Mouse (Mus musculus) G1E (cell line): Measurements from ENCODE around the gene St7. TPM values are rescaled to one million over a fixed set of nuclear protein-coding genes. Genes with fewer than 3 reads are reported as not detected.

Experiments used
- ATAC-seq: 2 replicates; pipeline ENCODE4 v1.8.0; 2016; ENCODE audit warnings: mild to moderate bottlenecking; ENCODE audit not compliant: insufficient number of reproducible peaks, poor library complexity, low FRiP score, severe bottlenecking; ENCODE audit errors: extremely low read depth
- DNase-seq: peaks from one replicate; pipeline ENCODE4 v3.0.0; 2012; ENCODE audit warnings: low spot score
- H3K27me3 ChIP-seq: 2 replicates; pipeline ENCODE4 v1.6.1; 2012; ENCODE audit warnings: mild to moderate bottlenecking, low read length, inconsistent platforms; ENCODE audit not compliant: insufficient read depth
- H3K36me3 ChIP-seq: replicated peaks from 2 replicates; pipeline ENCODE3; 2012; ENCODE audit warnings: mild to moderate bottlenecking, inconsistent platforms
- H3K4me1 ChIP-seq: 2 replicates; pipeline ENCODE4 v1.6.1; 2012; ENCODE audit warnings: low read depth, low read length, inconsistent platforms, mixed read lengths; ENCODE audit not compliant: insufficient read depth
- H3K4me3 ChIP-seq: 2 replicates; pipeline ENCODE4 v1.5.1; 2012; ENCODE audit warnings: low read depth, mild to moderate bottlenecking, inconsistent platforms, low read length, moderate library complexity, mixed read lengths
- H3K9me3 ChIP-seq: replicated peaks from 2 replicates; pipeline ENCODE4 v1.6.1; 2012; ENCODE audit warnings: inconsistent platforms
- CTCF ChIP-seq: IDR thresholded peaks from 2 replicates; pipeline ENCODE4 v1.5.1; 2012; ENCODE audit warnings: low read depth, low read length, inconsistent platforms, mixed read lengths
- GATA1 ChIP-seq: IDR thresholded peaks from 2 replicates; pipeline ENCODE4 v1.6.1; 2012; ENCODE audit warnings: borderline replicate concordance, low read length, inconsistent platforms, mixed read lengths
- GATA2 ChIP-seq: IDR thresholded peaks from 2 replicates; pipeline ENCODE4 v1.6.1; 2012; ENCODE audit warnings: low read depth, low read length, inconsistent platforms, borderline replicate concordance
- POLR2AphosphoS5 ChIP-seq: IDR thresholded peaks from 2 replicates; pipeline ENCODE4 v1.6.1; 2012; ENCODE audit warnings: low read depth, low read length, inconsistent platforms; ENCODE audit not compliant: insufficient replicate concordance
- TAL1 ChIP-seq: conservative IDR thresholded peaks from 2 replicates; pipeline ENCODE4 v1.6.1; 2012; ENCODE audit warnings: low read depth, low read length, inconsistent platforms, mixed read lengths
- polyA plus RNA-seq: library from polyadenylated mRNA; stranded (reverse); fragments of >175 nt; gene quantifications from 2 replicates; pipeline ENCODE4 v1.2.3, GENCODE M21; 2012
- total RNA-seq, 2 experiments: library from RNA; stranded (forward) in 1 of 2; stranded (reverse) in 1 of 2; fragments of 200-1000 nt in 1 of 2; fragments of >200 nt in 1 of 2; fragmentation: Nextera tagmentation in 1 of 2; gene quantifications; 2 replicates each; pipeline ENCODE4 v1.2.3; 2014 to 2017

Gene St7
- total and polyA plus RNA-seq, 3 experiments: 4.7 to 155 (median 84.7) TPM

- no peak for TF ChIP-seq POLR2AphosphoS5
- peak; percentile 68 for TF ChIP-seq TAL1
- TF ChIP-seq GATA1: no peak
- Histone ChIP-seq H3K27me3 (no peaks in the 10 kb centered on the region), H3K4me3 (no peak overlapping the region), H3K4me1 (peaks cover 45% of the 10 kb centered on the region), H3K36me3 (peaks cover 82% of the 10 kb centered on the region), H3K9me3 (no peaks in the 10 kb centered on the region)
- DNase-seq (no peak), ATAC-seq (peak; percentile 81)
Observed at GRCm38 (mm10) chr6:17824735-17825134, 132.0 kb downstream of the St7 start.

GRCm38 (mm10) chr6:17828382-17828781 lies 135.6 kb downstream of the St7 start:
- Histone ChIP-seq H3K4me1 (peaks cover 33% of the 10 kb centered on the region), H3K27me3 (no peaks in the 10 kb centered on the region), H3K9me3 (no peaks in the 10 kb centered on the region), H3K36me3 (peaks cover 78% of the 10 kb centered on the region), H3K4me3 (no peak overlapping the region)
- TF ChIP-seq GATA1: no peak
- ATAC-seq (no peak), DNase-seq (no peak)

- DNase-seq (no peak), ATAC-seq (no peak)
- Histone ChIP-seq H3K9me3 (no peaks in the 10 kb centered on the region), H3K27me3 (no peaks in the 10 kb centered on the region), H3K4me1 (peaks cover 23% of the 10 kb centered on the region), H3K36me3 (peaks cover 72% of the 10 kb centered on the region), H3K4me3 (no peak overlapping the region)
- TF ChIP-seq GATA1 (no peak), CTCF (no peak), TAL1 (no peak), POLR2AphosphoS5 (no peak), GATA2 (no peak)
Observed at GRCm38 (mm10) chr6:17829981-17830380, 137.2 kb downstream of the St7 start.

- Histone ChIP-seq H3K4me1 (peaks cover 18% of the 10 kb centered on the region), H3K27me3 (no peaks in the 10 kb centered on the region), H3K9me3 (no peaks in the 10 kb centered on the region), H3K4me3 (no peak overlapping the region), H3K36me3 (peaks cover 60% of the 10 kb centered on the region)
- DNase-seq (no peak), ATAC-seq (no peak)
- TF ChIP-seq POLR2AphosphoS5: no peak
- no peak for TF ChIP-seq GATA1
- TF ChIP-seq TAL1: no peak
- 0 out of 2 replicates have a peak, but pooled peaks have one; percentile 19 for TF ChIP-seq CTCF
- no peak for TF ChIP-seq GATA2
Observed at GRCm38 (mm10) chr6:17834493-17834892, 141.8 kb downstream of the St7 start.

GRCm38 (mm10) chr6:17835693-17836092 lies 143.0 kb downstream of the St7 start:
- ATAC-seq (no peak), DNase-seq (no peak)
- peaks cover 58% of the 10 kb centered on the region for H3K36me3 ChIP-seq
- TF ChIP-seq CTCF: no peak
- TF ChIP-seq GATA1: no peak
- no peak for TF ChIP-seq TAL1
- no peak for TF ChIP-seq GATA2
- no peak for TF ChIP-seq POLR2AphosphoS5
- no peaks in the 10 kb centered on the region for H3K27me3 ChIP-seq
- H3K4me1 ChIP-seq: peaks cover 18% of the 10 kb centered on the region
- no peaks in the 10 kb centered on the region for H3K9me3 ChIP-seq
- no peak overlapping the region for H3K4me3 ChIP-seq

- peaks cover 18% of the 10 kb centered on the region for H3K4me1 ChIP-seq
- ATAC-seq (peak; percentile 54; the same call in 1 of the 2 replicates), DNase-seq (peak; percentile 12)
- no peak overlapping the region for H3K4me3 ChIP-seq
- no peaks in the 10 kb centered on the region for H3K27me3 ChIP-seq
- H3K9me3 ChIP-seq: no peaks in the 10 kb centered on the region
- TF ChIP-seq GATA1: no peak
- no peak for TF ChIP-seq TAL1
- TF ChIP-seq GATA2: no peak
- TF ChIP-seq CTCF: no peak
- no peak for TF ChIP-seq POLR2AphosphoS5
- H3K36me3 ChIP-seq: peaks cover 58% of the 10 kb centered on the region
Observed at GRCm38 (mm10) chr6:17837676-17838075, 144.9 kb downstream of the St7 start.

- H3K9me3 ChIP-seq: no peaks in the 10 kb centered on the region
- TF ChIP-seq GATA1: no peak
- no peak for TF ChIP-seq TAL1
- TF ChIP-seq GATA2: no peak
- TF ChIP-seq POLR2AphosphoS5: no peak
- TF ChIP-seq CTCF: no peak
- H3K4me1 ChIP-seq: peaks cover 9% of the 10 kb centered on the region
- H3K36me3 ChIP-seq: peaks cover 60% of the 10 kb centered on the region
- ATAC-seq (no peak), DNase-seq (no peak)
- no peaks in the 10 kb centered on the region for H3K27me3 ChIP-seq
- H3K4me3 ChIP-seq: no peak overlapping the region
Observed at GRCm38 (mm10) chr6:17840431-17840830, 147.7 kb downstream of the St7 start.
